Mouse (Mus musculus) cerebellum, postnatal 25 days (tissue): Measurements from ENCODE around the gene Vmn1r213.

Source experiments
- DNase-seq, 2 experiments: peaks; one replicate each; pipeline ENCODE4 v3.0.0; 2021; ENCODE audit warnings: mixed read lengths in 2 of 2

Vmn1r213 gene

GRCm38 (mm10) chr13:23007356-23007755 is at the start of gene Vmn1r213:
Vmn1r213 (plus strand) TSS chr13:23007656.
- no peak for DNase-seq

GRCm38 (mm10) chr13:22990214-22990891 is 17.1 kb upstream of the Vmn1r213 start:
- DNase-seq = no peak

- no peak for DNase-seq
Observed at GRCm38 (mm10) chr13:22992178-22992700, 15.2 kb upstream of the Vmn1r213 start.

GRCm38 (mm10) chr13:22992721-22993120 is 14.7 kb upstream of the Vmn1r213 start:
- no peak for DNase-seq

- no peak for DNase-seq
Observed at GRCm38 (mm10) chr13:23018158-23018557, 10.7 kb downstream of the Vmn1r213 start.

GRCm38 (mm10) chr13:23024812-23025211 is 17.4 kb downstream of the Vmn1r213 start:
- DNase-seq = no peak

- no peak for DNase-seq
Observed at GRCm38 (mm10) chr13:23030118-23030517, 22.7 kb downstream of the Vmn1r213 start, which contains the start of gene Vmn1r214. Vmn1r214 (plus strand) TSS chr13:23030418.

GRCm38 (mm10) chr13:23057778-23058177 is 50.3 kb downstream of the Vmn1r213 start:
- no peak for DNase-seq
